Mouse (Mus musculus) heart, adult 18-20 months (tissue): ENCODE results near the gene A230072I06Rik. TPM values are rescaled to one million over a fixed set of nuclear protein-coding genes. Genes with fewer than 3 reads are reported as not detected.
A peak's percentile ranks its signal among the peaks of the same experiment; 100 is the strongest.

Source experiments
- DNase-seq, 2 experiments: peaks; one replicate each; pipeline ENCODE4 v3.0.0; 2021 to 2022; ENCODE audit warnings: mixed read lengths in 1 of 2
- long read RNA-seq, 2 experiments: library from polyadenylated mRNA; stranded (forward); transcript quantifications; one replicate each; pipeline ENCODE4 v2.0.0; 2021
- total RNA-seq, 2 experiments: library from RNA; stranded (reverse); gene quantifications; 2 replicates each; pipeline ENCODE4 v1.2.3; 2021

Gene A230072I06Rik
- not detected for total RNA-seq
- long read RNA-seq, experiment 1 = 0 reads
- long read RNA-seq, experiment 2 = 0 reads

GRCm38 (mm10) chr8:12278663-12279312 is at the start of gene A230072I06Rik:
TSS of gene A230072I06Rik (plus strand) at chr8:12278819.
- DNase-seq = peak in 1 of 2 experiments; percentile 7

GRCm38 (mm10) chr8:12234039-12234438 is 44.6 kb upstream of the A230072I06Rik start:
- no peak for DNase-seq

- DNase-seq = no peak
Measured at GRCm38 (mm10) chr8:12238775-12239174, 39.8 kb upstream of the A230072I06Rik start.

GRCm38 (mm10) chr8:12240143-12240542 is 38.5 kb upstream of the A230072I06Rik start:
- DNase-seq = no peak

GRCm38 (mm10) chr8:12243746-12244145 is 34.9 kb upstream of the A230072I06Rik start:
- no peak for DNase-seq

GRCm38 (mm10) chr8:12259890-12260289 is 18.7 kb upstream of the A230072I06Rik start:
- peak; percentile 54 to 70 for DNase-seq

GRCm38 (mm10) chr8:12260476-12261029 is 18.1 kb upstream of the A230072I06Rik start:
- no peak for DNase-seq

- no peak for DNase-seq
Measured at GRCm38 (mm10) chr8:12261556-12261955, 17.1 kb upstream of the A230072I06Rik start.

GRCm38 (mm10) chr8:12264996-12265395 is 13.6 kb upstream of the A230072I06Rik start:
- DNase-seq = no peak

- DNase-seq = no peak
Measured at GRCm38 (mm10) chr8:12267863-12268262, 10.8 kb upstream of the A230072I06Rik start.

- no peak for DNase-seq
Measured at GRCm38 (mm10) chr8:12268306-12268829, 10.3 kb upstream of the A230072I06Rik start.

GRCm38 (mm10) chr8:12279482-12280192 is 1.0 kb downstream of the A230072I06Rik start:
- DNase-seq = peak; percentile 3 to 7

- no peak for DNase-seq
Measured at GRCm38 (mm10) chr8:12282128-12282527, 3.5 kb downstream of the A230072I06Rik start.

GRCm38 (mm10) chr8:12290551-12290950 is 11.9 kb downstream of the A230072I06Rik start:
- no peak for DNase-seq

- DNase-seq = no peak
Measured at GRCm38 (mm10) chr8:12298326-12298950, 19.8 kb downstream of the A230072I06Rik start.

GRCm38 (mm10) chr8:12301998-12302397 is 23.4 kb downstream of the A230072I06Rik start:
- no peak for DNase-seq

- no peak for DNase-seq
Measured at GRCm38 (mm10) chr8:12312975-12313734, 34.5 kb downstream of the A230072I06Rik start.

- no peak for DNase-seq
Measured at GRCm38 (mm10) chr8:12314258-12314657, 35.6 kb downstream of the A230072I06Rik start.

GRCm38 (mm10) chr8:12315177-12315576 is 36.6 kb downstream of the A230072I06Rik start:
- DNase-seq = no peak

- no peak for DNase-seq
Measured at GRCm38 (mm10) chr8:12319755-12320455, 41.3 kb downstream of the A230072I06Rik start.

GRCm38 (mm10) chr8:12322071-12322470 is 43.5 kb downstream of the A230072I06Rik start:
- no peak for DNase-seq
